Mouse (Mus musculus) liver, embryonic 12.5 days (tissue): ENCODE measurements around the gene Chrna9. TPM values are rescaled to one million over a fixed set of nuclear protein-coding genes. Genes with fewer than 3 reads are reported as not detected.

Source experiments
- ATAC-seq: fragments of 200-750 bp; cut with Nextera tagmentation; 2 replicates; pipeline ENCODE4 v1.8.0; 2017; ENCODE audit warnings: moderate number of reproducible peaks, mild to moderate bottlenecking, moderate library complexity
- H3K27ac ChIP-seq: fragments of 300-500 bp; sonication (generic); 2 replicates; pipeline ENCODE4 v1.5.1; 2016; ENCODE audit warnings: mild to moderate bottlenecking
- H3K27me3 ChIP-seq: fragments of 300-500 bp; sonication (generic); replicated peaks from 2 replicates; pipeline ENCODE4 v1.6.1; 2016; ENCODE audit warnings: mild to moderate bottlenecking, moderate library complexity
- H3K36me3 ChIP-seq: fragments of 300-500 bp; sonication (generic); 2 replicates; pipeline ENCODE4 v1.6.1; 2016; ENCODE audit warnings: mild to moderate bottlenecking, moderate library complexity
- H3K4me1 ChIP-seq: fragments of 300-500 bp; sonication (generic); 2 replicates; pipeline ENCODE4 v1.6.1; 2016
- H3K4me2 ChIP-seq: fragments of 300-500 bp; sonication (generic); 2 replicates; pipeline ENCODE4 v1.6.1; 2016; ENCODE audit warnings: mild to moderate bottlenecking, moderate library complexity
- H3K4me3 ChIP-seq: fragments of 300-500 bp; sonication (generic); 2 replicates; pipeline ENCODE4 v1.5.1; 2016; ENCODE audit warnings: mild to moderate bottlenecking, moderate library complexity
- H3K9ac ChIP-seq: fragments of 300-500 bp; sonication (generic); 2 replicates; pipeline ENCODE4 v1.6.1; 2016; ENCODE audit warnings: mild to moderate bottlenecking, moderate library complexity
- H3K9me3 ChIP-seq: fragments of 300-500 bp; sonication (generic); replicated peaks from 2 replicates; pipeline ENCODE4 v1.6.1; 2016; ENCODE audit warnings: mild to moderate bottlenecking, moderate library complexity
- WGBS: fragments of 180-500 bp; shearing (Covaris S2); methylation state at CpG from one replicate; pipeline ENCODE4 v1.1.7; 2016; ENCODE audit not compliant: insufficient replicate concordance; 5-methylcytosine and 5-hydroxymethylcytosine counted together
- polyA plus RNA-seq: library from polyadenylated mRNA; unstranded; fragments of >200 nt; fragmentation: Nextera tagmentation; extraction: Ambion mirVana; gene quantifications from 2 replicates; pipeline ENCODE4 v1.2.1, GENCODE M21; 2016

Gene Chrna9
- polyA plus RNA-seq, 1 experiment from 2014 or later: not detected

- Histone ChIP-seq H3K27ac (no peak overlapping the region), H3K36me3 (no peaks in the 10 kb centered on the region), H3K9ac (no peak overlapping the region), H3K4me2 (no peak overlapping the region), H3K27me3 (peaks cover 6% of the 10 kb centered on the region; the same call in 1 of the 2 replicates), H3K4me3 (no peak overlapping the region), H3K9me3 (no peaks in the 10 kb centered on the region), H3K4me1 (no peaks in the 10 kb centered on the region)
- ATAC-seq: no peak
- WGBS: 76% methylated on average over 6 of the region's 6 CpGs
These were observed 15.5 kb downstream of the Chrna9 start for GRCm38 (mm10) chr5:65950236-65950635.

- no peak overlapping the region for H3K4me2 ChIP-seq
- H3K27ac ChIP-seq: no peak overlapping the region
These were observed 16.2 kb downstream of the Chrna9 start for GRCm38 (mm10) chr5:65950679-65951512.

GRCm38 (mm10) chr5:65951513-65951909 lies 16.8 kb downstream of the Chrna9 start:
- Histone ChIP-seq H3K4me3 (no peak overlapping the region), H3K4me1 (0 out of 2 replicates have a peak, but pooled peaks cover 6% of the 10 kb centered on the region), H3K9ac (no peak overlapping the region), H3K27me3 (peaks cover 6% of the 10 kb centered on the region; the same call in 1 of the 2 replicates), H3K9me3 (no peaks in the 10 kb centered on the region), H3K27ac (no peak overlapping the region), H3K36me3 (no peaks in the 10 kb centered on the region), H3K4me2 (no peak overlapping the region)
- ATAC-seq: no peak
- 41% methylated on average over 4 of the region's 4 CpGs for WGBS

More at GRCm38 (mm10) chr5:65950679-65951512, 16.2 kb downstream of the Chrna9 start:
- no peak for ATAC-seq
- Histone ChIP-seq H3K4me3 (no peak overlapping the region), H3K36me3 (no peaks in the 10 kb centered on the region), H3K9ac (no peak overlapping the region), H3K9me3 (no peaks in the 10 kb centered on the region), H3K27me3 (peaks cover 6% of the 10 kb centered on the region; the same call in 1 of the 2 replicates), H3K4me1 (0 out of 2 replicates have a peak, but pooled peaks cover 4% of the 10 kb centered on the region)
- WGBS: 60% methylated on average over 18 of the region's 18 CpGs

- Histone ChIP-seq H3K9ac (no peak overlapping the region), H3K4me2 (peak overlapping the region; percentile 65; the same call in 1 of the 2 replicates), H3K27me3 (no peaks in the 10 kb centered on the region), H3K27ac (no peak overlapping the region), H3K36me3 (no peaks in the 10 kb centered on the region), H3K9me3 (no peaks in the 10 kb centered on the region), H3K4me3 (no peak overlapping the region), H3K4me1 (0 out of 2 replicates have a peak, but pooled peaks cover 6% of the 10 kb centered on the region)
- WGBS: 75% methylated on average over 16 of the region's 16 CpGs
- no peak for ATAC-seq
These were observed 19.7 kb downstream of the Chrna9 start for GRCm38 (mm10) chr5:65954130-65955080.

GRCm38 (mm10) chr5:65955343-65956143 lies 20.8 kb downstream of the Chrna9 start:
- Histone ChIP-seq H3K4me1 (peaks cover 14% of the 10 kb centered on the region), H3K9me3 (no peaks in the 10 kb centered on the region), H3K27me3 (no peaks in the 10 kb centered on the region), H3K9ac (no peak overlapping the region), H3K4me3 (peak overlapping the region; percentile 48), H3K36me3 (no peaks in the 10 kb centered on the region), H3K4me2 (peak overlapping the region; percentile 65), H3K27ac (peak overlapping the region; percentile 54; the same call in 1 of the 2 replicates)
- WGBS: 30% methylated on average over 23 of the region's 23 CpGs
- peak; percentile 67 for ATAC-seq

GRCm38 (mm10) chr5:65956144-65957008 lies 21.7 kb downstream of the Chrna9 start:
- H3K9me3 ChIP-seq: no peaks in the 10 kb centered on the region
- no peaks in the 10 kb centered on the region for H3K36me3 ChIP-seq
- H3K27ac ChIP-seq: peak overlapping the region; percentile 54; the same call in 1 of the 2 replicates
- H3K27me3 ChIP-seq: no peaks in the 10 kb centered on the region
- H3K4me2 ChIP-seq: peak overlapping the region; percentile 65
- H3K4me1 ChIP-seq: peaks cover 16% of the 10 kb centered on the region
- 69% methylated on average over 9 of the region's 9 CpGs for WGBS
- ATAC-seq: no peak
- no peak overlapping the region for H3K9ac ChIP-seq
- H3K4me3 ChIP-seq: peak overlapping the region; percentile 48

GRCm38 (mm10) chr5:65958597-65958996 lies 23.9 kb downstream of the Chrna9 start:
- WGBS: 2% methylated on average over 4 of the region's 4 CpGs
- H3K9ac ChIP-seq: no peak overlapping the region
- H3K36me3 ChIP-seq: no peaks in the 10 kb centered on the region
- H3K4me3 ChIP-seq: no peak overlapping the region
- H3K4me2 ChIP-seq: no peak overlapping the region
- H3K4me1 ChIP-seq: peaks cover 16% of the 10 kb centered on the region
- ATAC-seq: no peak
- no peaks in the 10 kb centered on the region for H3K27me3 ChIP-seq
- no peak overlapping the region for H3K27ac ChIP-seq
- H3K9me3 ChIP-seq: no peaks in the 10 kb centered on the region

GRCm38 (mm10) chr5:65959893-65960596 lies 25.3 kb downstream of the Chrna9 start:
- ATAC-seq: peak; percentile 44
- Histone ChIP-seq H3K4me1 (peaks cover 16% of the 10 kb centered on the region), H3K9me3 (no peaks in the 10 kb centered on the region), H3K4me2 (no peak overlapping the region), H3K27me3 (no peaks in the 10 kb centered on the region), H3K36me3 (no peaks in the 10 kb centered on the region), H3K4me3 (no peak overlapping the region), H3K9ac (no peak overlapping the region), H3K27ac (no peak overlapping the region)
- WGBS: 41% methylated on average over 5 of the region's 5 CpGs

GRCm38 (mm10) chr5:65960597-65960950 lies 25.9 kb downstream of the Chrna9 start:
- H3K36me3 ChIP-seq: no peaks in the 10 kb centered on the region
- H3K4me3 ChIP-seq: no peak overlapping the region
- WGBS: 70% methylated on average over 11 of the region's 11 CpGs
- H3K4me2 ChIP-seq: no peak overlapping the region
- peaks cover 15% of the 10 kb centered on the region for H3K4me1 ChIP-seq
- no peaks in the 10 kb centered on the region for H3K27me3 ChIP-seq
- no peaks in the 10 kb centered on the region for H3K9me3 ChIP-seq
- no peak overlapping the region for H3K27ac ChIP-seq
- ATAC-seq: no peak
- H3K9ac ChIP-seq: no peak overlapping the region

- peaks cover 7% of the 10 kb centered on the region; the same call in 1 of the 2 replicates for H3K27me3 ChIP-seq
- H3K9ac ChIP-seq: no peak overlapping the region
- H3K4me1 ChIP-seq: peaks cover 11% of the 10 kb centered on the region
- no peak overlapping the region for H3K27ac ChIP-seq
- no peak for ATAC-seq
- H3K36me3 ChIP-seq: no peaks in the 10 kb centered on the region
- WGBS: 57% methylated on average over 5 of the region's 5 CpGs
- no peaks in the 10 kb centered on the region for H3K9me3 ChIP-seq
- no peak overlapping the region for H3K4me2 ChIP-seq
- no peak overlapping the region for H3K4me3 ChIP-seq
These were observed 28.6 kb downstream of the Chrna9 start for GRCm38 (mm10) chr5:65963291-65963690.
